ENCODE assay signal across 8 mouse cellular contexts in the genomic region with DNA sequence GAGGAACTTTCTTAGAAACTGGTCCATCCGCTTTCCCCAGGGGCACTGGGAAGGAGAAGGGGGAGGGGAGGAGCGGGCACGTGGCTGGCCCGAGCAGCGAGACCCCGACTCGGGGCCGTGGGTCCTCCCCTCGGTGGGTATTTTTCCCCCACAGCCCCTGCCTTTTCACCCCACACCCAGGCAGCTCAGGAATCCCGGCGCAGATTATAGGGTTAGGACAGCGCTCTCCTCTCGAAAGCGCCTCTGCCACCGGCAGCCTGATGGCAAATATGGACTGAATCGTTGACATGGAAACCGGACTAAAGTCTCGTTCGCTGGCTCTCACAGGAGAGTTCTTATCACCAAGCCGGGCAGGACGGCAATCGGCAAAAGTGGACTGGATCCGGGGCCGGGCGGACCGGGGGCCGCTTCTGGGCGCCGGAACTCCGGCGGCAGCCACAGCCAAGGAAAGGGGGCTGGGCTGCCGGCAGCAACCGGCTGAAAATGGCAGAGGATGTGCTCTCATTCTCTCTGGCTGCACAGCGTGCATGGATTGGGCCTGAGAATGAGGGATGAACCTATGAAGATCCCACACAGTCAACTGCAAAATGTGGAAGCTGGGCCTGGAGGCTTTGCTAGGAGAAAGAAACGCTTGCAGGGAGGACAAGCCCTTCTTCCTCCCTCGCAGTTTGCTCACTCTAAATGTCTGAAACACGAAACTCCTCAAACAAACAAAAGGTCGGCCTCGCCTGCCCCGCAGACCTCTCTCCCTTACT. TPM values are rescaled to one million over a fixed set of nuclear protein-coding genes. Genes with fewer than 3 reads are reported as not detected.
A peak's percentile ranks its signal among the peaks of the same experiment; 100 is the strongest.
DNase-seq lines count a peak whose midpoint lies in the region; ATAC-seq lines count a peak whose summit lies in the region.

A gene (minus strand): TSS at position 256 of the 755 bp plus-strand sequence.

- no peaks in the 10 kb centered on the region for H3K36me3 ChIP-seq in heart, embryonic 13.5 days
- no peaks in the 10 kb centered on the region for H3K36me3 ChIP-seq in liver, embryonic 12.5 days
- H3K36me3 ChIP-seq in stomach, embryonic 15.5 days = no peaks in the 10 kb centered on the region

- DNase-seq in CD4-positive, CD25-positive, alpha-beta regulatory T cell, adult 2 months (ENCODE audit: low read depth, low spot score) = peak; percentile 95
- DNase-seq in fat pad, adult 2 months (ENCODE audit: extremely low read depth, low read depth, low spot score) = peak; percentile 46
- peak; percentile 96 for DNase-seq in kidney, postnatal 10 days
- DNase-seq in natural killer cell, adult 2 months (ENCODE audit: low spot score in 2 of 2) = peak; percentile 89 to 92

- H3K4me2 ChIP-seq in heart, embryonic 13.5 days = peak within 1 kb of the TSS; percentile 88
- H3K4me2 ChIP-seq in liver, embryonic 12.5 days = peak within 1 kb of the TSS; percentile 97
- H3K4me2 ChIP-seq in stomach, embryonic 15.5 days = peak within 1 kb of the TSS; percentile 93

- peak within 1 kb of the TSS; percentile 86 for H3K27ac ChIP-seq in brown adipose tissue, adult 24 weeks (replicated peaks; ENCODE audit: low read depth, low read length)
- peak within 1 kb of the TSS; percentile 100 for H3K27ac ChIP-seq in heart, embryonic 13.5 days (replicated peaks)
- H3K27ac ChIP-seq in liver, embryonic 12.5 days = peak within 1 kb of the TSS; percentile 100
- peak within 1 kb of the TSS; percentile 100 for H3K27ac ChIP-seq in stomach, embryonic 15.5 days

- H3K4me3 ChIP-seq in brown adipose tissue, adult 24 weeks (ENCODE audit: insufficient read depth, low read depth, low read length) = peak within 1 kb of the TSS; percentile 64
- H3K4me3 ChIP-seq in heart, embryonic 13.5 days = peak within 1 kb of the TSS; percentile 100
- peak within 1 kb of the TSS; percentile 99 for H3K4me3 ChIP-seq in liver, embryonic 12.5 days
- peak within 1 kb of the TSS; percentile 62 for H3K4me3 ChIP-seq in stomach, embryonic 15.5 days (replicated peaks)

- H3K4me1 ChIP-seq in brown adipose tissue, adult 24 weeks (ENCODE audit: control insufficient read depth, insufficient read depth, insufficient read length, low read length) = peaks cover 7% of the 10 kb centered on the region; the same call in 1 of the 2 replicates
- peaks cover 19% of the 10 kb centered on the region for H3K4me1 ChIP-seq in heart, embryonic 13.5 days
- H3K4me1 ChIP-seq in liver, embryonic 12.5 days = peaks cover 30% of the 10 kb centered on the region
- H3K4me1 ChIP-seq in stomach, embryonic 15.5 days = peaks cover 17% of the 10 kb centered on the region

- H3K9me3 ChIP-seq in heart, embryonic 13.5 days = no peaks in the 10 kb centered on the region
- H3K9me3 ChIP-seq in liver, embryonic 12.5 days (replicated peaks) = no peaks in the 10 kb centered on the region
- H3K9me3 ChIP-seq in stomach, embryonic 15.5 days = no peaks in the 10 kb centered on the region

- H3K27me3 ChIP-seq in heart, embryonic 13.5 days (replicated peaks) = no peaks in the 10 kb centered on the region
- no peaks in the 10 kb centered on the region for H3K27me3 ChIP-seq in liver, embryonic 12.5 days (replicated peaks)
- no peaks in the 10 kb centered on the region for H3K27me3 ChIP-seq in stomach, embryonic 15.5 days (replicated peaks)

- ATAC-seq in heart, embryonic 13.5 days (ENCODE audit: extremely low read depth, insufficient number of reproducible peaks, low FRiP score, low TSS enrichment) = peak; percentile 32; the same call in 1 of the 2 replicates
- ATAC-seq in liver, embryonic 12.5 days = peak; percentile 59
- peak; percentile 70 for ATAC-seq in stomach, embryonic 15.5 days (ENCODE audit: insufficient read depth, low FRiP score, low read depth)

- peak within 1 kb of the TSS; percentile 100 for H3K9ac ChIP-seq in heart, embryonic 13.5 days
- peak within 1 kb of the TSS; percentile 100 for H3K9ac ChIP-seq in liver, embryonic 12.5 days
- peak within 1 kb of the TSS; percentile 70 for H3K9ac ChIP-seq in stomach, embryonic 15.5 days

- under 1% methylated on average over 40 of the region's 40 CpGs for WGBS in heart, embryonic 13.5 days
- WGBS in liver, embryonic 12.5 days (ENCODE audit: insufficient replicate concordance) = 1% methylated on average over 40 of the region's 40 CpGs
- WGBS in stomach, embryonic 15.5 days = under 1% methylated on average over 40 of the region's 40 CpGs

RNA-seq across cellular contexts. Expression of the gene that starts here (rescaled TPM):
- polyA plus RNA-seq in brown adipose tissue, adult 24 weeks (2012; ENCODE audit: insufficient read depth, insufficient read length, missing spikeins) = 13.5 and 18.7 TPM in 2 replicates
- 21.1 and 21.2 TPM in 2 replicates for polyA plus RNA-seq in heart, embryonic 13.5 days (2015; fragmentation: Nextera tagmentation; extraction: Ambion mirVana)
- 14.7 TPM in 2 replicates for polyA plus RNA-seq in liver, embryonic 12.5 days (2016; fragmentation: Nextera tagmentation; extraction: Ambion mirVana)
- 27.0 and 29.2 TPM in 2 replicates for polyA plus RNA-seq in stomach, embryonic 15.5 days (2015; fragmentation: Nextera tagmentation; extraction: Ambion mirVana)

Comparison
In these comparisons a context has a peak if more than half of its experiments do, and no peak if none do; other contexts are left out.
1. Peak in every context shown above with its lines: DNase-seq, ATAC-seq, H3K4me3 ChIP-seq and H3K27ac ChIP-seq.
2. DNase-seq: peak in every context shown above with its lines; median percentile 96 in kidney, postnatal 10 days; 95 in CD4-positive, CD25-positive, alpha-beta regulatory T cell, adult 2 months; 90 in natural killer cell, adult 2 months; 46 in fat pad, adult 2 months.